Mouse (Mus musculus) limb, embryonic 14.5 days (tissue): ENCODE results near the gene Pmepa1. TPM values are rescaled to one million over a fixed set of nuclear protein-coding genes. Genes with fewer than 3 reads are reported as not detected.
A peak's percentile ranks its signal among the peaks of the same experiment; 100 is the strongest.

Source experiments
- ATAC-seq: fragments of 200-750 bp; cut with Nextera tagmentation; 2 replicates; pipeline ENCODE4 v1.8.0; 2017; ENCODE audit warnings: low read depth, moderate number of reproducible peaks, moderate TSS enrichment; ENCODE audit not compliant: low FRiP score
- DNase-seq: peaks from one replicate; pipeline ENCODE4 v3.0.0-alpha.2; 2015; ENCODE audit warnings: low spot score
- H3K27ac ChIP-seq: fragments of 300-500 bp; sonication (generic); replicated peaks from 2 replicates; pipeline ENCODE4 v1.5.1; 2014; ENCODE audit warnings: low read depth, mild to moderate bottlenecking, low read length, moderate library complexity, mixed read lengths
- H3K27me3 ChIP-seq: fragments of 300-500 bp; sonication (generic); 2 replicates; pipeline ENCODE4 v1.6.1; 2014; ENCODE audit warnings: low read length, mixed read lengths; ENCODE audit not compliant: control insufficient read depth, insufficient read depth
- H3K36me3 ChIP-seq: fragments of 300-500 bp; sonication (generic); 2 replicates; pipeline ENCODE4 v1.6.1; 2014; ENCODE audit warnings: mild to moderate bottlenecking, low read length, moderate library complexity, mixed read lengths; ENCODE audit not compliant: control insufficient read depth, insufficient read depth
- H3K4me1 ChIP-seq: fragments of 300-500 bp; sonication (generic); 2 replicates; pipeline ENCODE4 v1.6.1; 2014; ENCODE audit warnings: antibody characterized with exemption, low read length, mixed read lengths; ENCODE audit not compliant: control insufficient read depth, insufficient read depth
- H3K4me2 ChIP-seq: fragments of 300-500 bp; sonication (generic); replicated peaks from 2 replicates; pipeline ENCODE4 v1.6.1; 2014; ENCODE audit warnings: low read depth, mild to moderate bottlenecking, low read length, moderate library complexity; ENCODE audit not compliant: severe bottlenecking
- H3K4me3 ChIP-seq: fragments of 300-500 bp; sonication (generic); replicated peaks from 2 replicates; pipeline ENCODE4 v1.5.1; 2014; ENCODE audit warnings: low read length
- H3K9ac ChIP-seq: fragments of 300-500 bp; sonication (generic); 2 replicates; pipeline ENCODE4 v1.6.1; 2014; ENCODE audit warnings: mild to moderate bottlenecking, low read depth, low read length, moderate library complexity; ENCODE audit not compliant: severe bottlenecking
- H3K9me3 ChIP-seq: fragments of 300-500 bp; sonication (generic); 2 replicates; pipeline ENCODE4 v1.6.1; 2016; ENCODE audit warnings: low read length; ENCODE audit not compliant: control insufficient read depth
- POLR2A ChIP-seq: fragments of 200-500 bp; IDR thresholded peaks from 2 replicates; pipeline ENCODE4 v1.8.0; 2012; ENCODE audit warnings: inconsistent platforms, mild to moderate bottlenecking, moderate library complexity, borderline replicate concordance; ENCODE audit not compliant: insufficient read depth, insufficient read length; ENCODE audit errors: extremely low read depth
- WGBS: fragments of 180-500 bp; shearing (Covaris S2); extraction: QIAGEN DNeasy Blood & Tissue Kit; methylation state at CpG from one replicate; pipeline ENCODE4 v1.1.7; 2014; 5-methylcytosine and 5-hydroxymethylcytosine counted together
- polyA plus RNA-seq, 2 experiments: library from polyadenylated mRNA; depleted of rRNA in 1 of 2; stranded (reverse) in 1 of 2; unstranded in 1 of 2; fragments of >200 nt; fragmentation: Nextera tagmentation in 1 of 2; extraction: Ambion mirVana in 1 of 2; gene quantifications; 2 replicates each; pipeline versions ENCODE4 v1.2.1 to v1.2.3; 2012 to 2014

Gene Pmepa1
- polyA plus RNA-seq, 2 experiments = 10.2 to 41.0 TPM

DNA sequence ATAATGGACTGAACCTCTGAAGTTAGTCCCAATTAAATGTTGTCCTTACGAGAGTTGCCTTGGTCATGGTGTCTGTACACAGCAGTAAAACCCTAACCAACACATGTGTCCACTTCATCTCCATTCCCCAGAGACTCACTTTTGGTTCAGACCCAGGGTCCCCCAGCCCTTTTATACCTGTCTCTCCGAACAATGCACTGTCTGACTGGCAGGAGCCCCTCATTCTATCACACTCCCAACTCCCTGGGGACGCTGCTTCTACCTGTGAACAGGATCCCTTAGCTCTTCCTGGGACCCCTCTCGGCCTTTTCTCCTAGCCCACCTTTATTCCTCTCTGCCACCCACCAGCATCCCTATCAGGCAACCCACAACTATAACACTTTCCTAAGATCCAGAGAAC is 81.5 kb downstream of the Pmepa1 start:
- Histone ChIP-seq H3K27me3 (no peaks in the 10 kb centered on the region), H3K27ac (no peak overlapping the region), H3K4me2 (no peak overlapping the region), H3K4me1 (no peaks in the 10 kb centered on the region), H3K4me3 (no peak overlapping the region), H3K36me3 (no peaks in the 10 kb centered on the region), H3K9ac (no peak overlapping the region), H3K9me3 (peaks cover 5% of the 10 kb centered on the region; the same call in 1 of the 2 replicates)
- no peak for DNase-seq
- ATAC-seq = no peak
- no peak for TF ChIP-seq POLR2A
- 88% methylated on average over 4 of the region's 4 CpGs for WGBS

DNA sequence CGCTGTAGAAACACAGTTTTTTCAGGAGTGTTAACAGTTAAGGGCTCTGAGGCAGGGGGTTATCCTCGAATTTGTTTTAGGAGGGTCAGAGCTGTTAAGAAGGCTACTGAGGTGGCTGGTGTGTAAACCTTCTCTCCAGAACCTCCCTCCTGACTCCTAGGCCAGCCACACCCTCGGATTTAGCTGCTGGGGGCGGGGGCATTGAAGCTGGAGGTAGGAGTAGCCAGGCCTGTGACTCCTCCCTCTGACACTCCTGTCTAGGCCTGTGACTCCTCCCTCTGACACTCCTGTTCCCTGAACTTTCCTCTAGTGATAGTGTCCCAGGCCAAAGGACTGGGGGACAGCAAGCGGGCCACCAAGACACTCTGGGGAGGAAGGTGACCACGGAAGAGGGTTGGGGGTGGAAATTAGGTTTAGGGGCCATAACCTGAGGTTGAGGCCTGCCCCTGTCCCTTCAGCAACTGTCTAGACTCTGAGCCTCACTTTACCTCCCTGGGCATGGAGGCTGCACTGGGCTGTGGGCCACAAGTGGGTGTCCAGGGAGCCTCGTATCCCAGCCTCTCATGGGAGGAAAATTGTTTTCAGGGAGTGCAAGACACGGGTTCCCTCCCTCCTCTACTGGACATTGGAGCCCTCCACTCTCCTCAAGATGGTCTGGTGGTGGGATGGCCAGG is 89.0 kb downstream of the Pmepa1 start:
- no peak for ATAC-seq
- Histone ChIP-seq H3K4me3 (no peak overlapping the region), H3K9me3 (no peaks in the 10 kb centered on the region), H3K9ac (no peak overlapping the region), H3K36me3 (no peaks in the 10 kb centered on the region), H3K27me3 (no peaks in the 10 kb centered on the region), H3K4me2 (no peak overlapping the region), H3K27ac (no peak overlapping the region), H3K4me1 (no peaks in the 10 kb centered on the region)
- TF ChIP-seq POLR2A = no peak
- no peak for DNase-seq
- WGBS = 31% methylated on average over 8 of the region's 8 CpGs

DNA sequence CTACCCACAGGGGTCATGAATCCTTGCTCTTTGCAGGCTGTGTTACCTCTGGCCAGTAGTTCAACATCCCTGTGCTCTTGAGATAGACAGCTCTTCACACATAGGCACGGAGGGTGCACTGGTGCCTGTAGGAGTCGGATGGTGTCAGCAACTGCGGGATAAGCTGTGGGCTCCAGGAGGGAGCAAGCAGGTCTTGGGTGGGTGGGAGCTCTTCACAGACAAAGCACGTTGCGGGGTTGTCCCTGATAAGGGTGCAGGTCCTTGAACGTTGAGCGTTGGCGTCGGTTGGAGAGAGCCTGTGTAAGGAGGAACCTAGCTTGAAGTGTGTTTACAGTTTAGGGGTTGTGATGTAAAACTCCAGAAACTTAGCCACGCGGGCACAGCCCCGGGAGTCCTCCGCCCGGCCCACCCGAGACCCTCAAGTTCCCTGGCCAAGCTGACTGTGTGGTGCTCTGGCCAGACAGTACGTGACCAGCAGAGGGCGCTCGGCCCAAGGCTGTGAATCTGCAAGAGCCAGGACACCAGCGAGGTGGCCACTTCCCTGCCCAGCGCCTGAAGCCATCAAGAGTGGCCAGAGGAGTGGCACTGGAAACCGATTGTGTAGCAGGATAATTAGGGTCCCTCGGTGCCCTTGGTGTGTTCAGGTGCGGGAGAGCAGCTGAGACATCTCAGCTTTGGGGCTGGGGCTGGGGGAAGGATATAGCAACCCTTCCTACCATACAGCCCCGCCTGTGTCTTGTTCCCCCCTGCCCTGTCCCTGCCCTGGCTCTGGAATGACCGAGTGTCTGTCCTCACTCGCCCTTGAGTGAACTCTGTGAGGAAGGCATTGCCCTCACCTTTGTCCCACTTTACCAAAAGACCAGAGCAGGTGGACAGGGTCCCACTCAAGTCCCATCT is 90.0 kb downstream of the Pmepa1 start:
- Histone ChIP-seq H3K9me3 (no peaks in the 10 kb centered on the region), H3K4me1 (0 out of 2 replicates have a peak, but pooled peaks cover under 1% of the 10 kb centered on the region), H3K27ac (no peak overlapping the region), H3K36me3 (no peaks in the 10 kb centered on the region), H3K4me2 (no peak overlapping the region), H3K4me3 (no peak overlapping the region), H3K9ac (no peak overlapping the region), H3K27me3 (no peaks in the 10 kb centered on the region)
- 30% methylated on average over 26 of the region's 26 CpGs for WGBS
- no peak for TF ChIP-seq POLR2A
- ATAC-seq (peak; percentile 65; the same call in 1 of the 2 replicates), DNase-seq (peak; percentile 70)

DNA sequence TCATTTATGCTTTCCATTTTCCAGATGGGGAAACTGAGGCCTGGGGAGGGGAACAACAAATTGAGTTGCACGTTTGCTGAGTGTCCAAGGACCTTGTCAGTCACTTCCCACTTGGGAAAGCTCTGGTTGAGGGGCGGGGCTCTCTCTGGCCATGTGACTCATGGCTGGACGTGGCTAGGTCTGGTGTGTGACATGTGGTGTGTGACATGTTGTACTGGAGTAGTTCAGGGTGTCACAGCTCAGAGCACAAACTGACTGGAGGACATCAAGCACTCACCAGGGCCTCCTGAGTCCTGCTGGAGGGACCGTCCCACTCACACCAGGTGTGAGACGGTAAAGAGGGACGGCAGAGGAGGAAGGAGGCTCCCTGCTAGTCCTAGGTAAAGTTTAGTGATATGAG is 91.1 kb downstream of the Pmepa1 start:
- DNase-seq (no peak), ATAC-seq (no peak)
- H3K4me2 ChIP-seq = no peak overlapping the region
- H3K9ac ChIP-seq = no peak overlapping the region
- no peak overlapping the region for H3K4me3 ChIP-seq
- H3K9me3 ChIP-seq = no peaks in the 10 kb centered on the region
- 59% methylated on average over 6 of the region's 6 CpGs for WGBS
- no peaks in the 10 kb centered on the region for H3K27me3 ChIP-seq
- H3K27ac ChIP-seq = no peak overlapping the region
- TF ChIP-seq POLR2A = no peak
- H3K4me1 ChIP-seq = 0 out of 2 replicates have a peak, but pooled peaks cover 7% of the 10 kb centered on the region
- no peaks in the 10 kb centered on the region for H3K36me3 ChIP-seq

DNA sequence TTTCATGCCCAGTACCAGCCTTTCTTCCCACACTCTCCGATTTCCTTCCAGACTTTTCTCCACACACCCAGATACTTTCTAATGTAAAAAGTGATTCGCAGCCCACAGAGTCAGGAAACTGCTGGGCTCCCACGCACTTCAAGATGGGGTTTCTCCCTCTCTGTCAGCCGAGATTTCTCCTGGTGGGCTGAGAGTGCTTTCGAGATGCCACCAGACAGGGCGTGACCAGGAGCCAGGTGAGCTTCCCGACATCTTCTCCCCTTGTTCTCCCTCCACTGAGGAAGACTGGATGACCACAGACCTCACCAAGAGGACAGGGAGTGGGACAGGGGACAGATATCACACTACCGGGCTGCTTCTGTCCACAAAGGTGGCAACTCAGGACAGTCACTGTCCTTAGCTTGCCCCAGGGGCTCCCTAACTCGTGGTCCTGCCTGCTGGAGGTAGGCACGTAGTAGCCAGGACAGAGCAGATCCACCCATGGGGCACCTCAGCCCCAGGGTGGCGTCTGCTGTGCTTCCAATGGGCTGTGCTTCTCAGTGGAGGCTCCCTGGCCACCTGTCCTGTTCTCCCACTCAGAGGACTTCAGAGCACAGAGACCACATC is 91.8 kb downstream of the Pmepa1 start:
- no peak overlapping the region for H3K9ac ChIP-seq
- H3K9me3 ChIP-seq = no peaks in the 10 kb centered on the region
- H3K4me2 ChIP-seq = no peak overlapping the region
- 67% methylated on average over 11 of the region's 11 CpGs for WGBS
- H3K27ac ChIP-seq = no peak overlapping the region
- DNase-seq (no peak), ATAC-seq (no peak)
- no peak for TF ChIP-seq POLR2A
- H3K4me1 ChIP-seq = 0 out of 2 replicates have a peak, but pooled peaks cover 7% of the 10 kb centered on the region
- no peaks in the 10 kb centered on the region for H3K27me3 ChIP-seq
- H3K36me3 ChIP-seq = no peaks in the 10 kb centered on the region
- H3K4me3 ChIP-seq = no peak overlapping the region
